Comparison of ENCODE assay signal across 8 mouse cellular contexts in the genomic region with DNA sequence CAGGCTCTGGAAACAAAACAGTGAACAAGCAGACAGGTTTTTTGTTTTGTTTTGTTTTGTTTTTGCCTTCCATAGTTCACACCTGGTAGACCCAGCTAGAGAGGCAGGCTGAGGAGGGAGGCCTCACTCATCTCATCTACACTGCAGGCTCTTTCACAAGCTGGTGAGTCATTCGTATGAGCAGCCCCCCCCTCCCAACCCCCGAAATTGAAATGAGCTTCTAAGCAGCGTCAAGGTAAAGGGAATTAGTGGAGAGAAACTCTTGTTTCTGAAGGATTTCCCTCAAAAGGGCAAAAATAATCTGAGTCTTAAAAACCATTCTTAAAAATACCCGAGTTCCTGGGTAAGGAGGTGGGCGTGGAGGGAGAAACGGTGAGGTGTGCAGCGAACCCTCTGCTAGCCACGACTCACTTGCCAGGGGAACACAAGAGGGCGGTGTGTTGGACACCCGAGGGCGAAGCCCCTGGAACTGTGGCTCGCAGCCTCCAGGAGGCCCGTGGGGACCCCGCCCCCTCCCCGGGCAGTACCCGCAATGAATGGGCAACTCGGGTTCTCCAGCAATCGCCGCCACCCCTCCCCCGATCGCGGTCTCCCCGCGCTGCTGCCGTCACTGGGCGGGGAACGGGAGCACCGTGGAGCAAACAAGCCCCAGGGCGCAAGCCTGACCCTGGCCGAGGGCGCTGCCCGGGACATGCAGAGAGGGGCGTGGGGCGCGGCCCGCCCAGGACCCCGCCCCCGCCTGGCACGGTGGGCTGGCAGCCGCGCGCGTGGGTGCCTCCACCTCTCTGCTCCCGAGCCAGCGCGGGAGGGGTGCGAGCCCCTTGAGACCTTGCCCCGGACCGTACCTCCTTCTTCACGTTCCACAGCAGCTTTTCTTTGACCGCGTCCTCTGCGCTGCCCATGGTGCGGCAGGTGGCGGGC. TPM values are rescaled to one million over a fixed set of nuclear protein-coding genes. Genes with fewer than 3 reads are reported as not detected.
A peak's percentile ranks its signal among the peaks of the same experiment; 100 is the strongest.
DNase-seq lines count a peak whose midpoint lies in the region; ATAC-seq and TF ChIP-seq lines count a peak whose summit lies in the region.

No protein-coding gene starts in this region.

- peak overlapping the region; percentile 76 for H3K4me3 ChIP-seq in brown adipose tissue, adult 24 weeks (ENCODE audit: insufficient read depth, low read depth, low read length)
- H3K4me3 ChIP-seq in forebrain, embryonic 10.5 days = peak overlapping the region; percentile 89
- peak overlapping the region; percentile 93 for H3K4me3 ChIP-seq in heart, embryonic 16.5 days (ENCODE audit: low read length)
- peak overlapping the region; percentile 97 for H3K4me3 ChIP-seq in liver, postnatal 0 days (ENCODE audit: low read depth, low read length)
- peak overlapping the region; percentile 87 for H3K4me3 ChIP-seq in neural tube, embryonic 12.5 days
- peak overlapping the region; percentile 87 for H3K4me3 ChIP-seq in testis, adult 2 months (ENCODE audit: control insufficient read depth, low read depth, low read length)

- no peak for TF ChIP-seq POLR2A in testis, adult 2 months (IDR thresholded peaks at IDR 0.05; ENCODE audit: control insufficient read depth, low read depth, low read length)

- H3K27me3 ChIP-seq in forebrain, embryonic 10.5 days (ENCODE audit: poor library complexity, severe bottlenecking) = no peaks in the 10 kb centered on the region
- H3K27me3 ChIP-seq in heart, embryonic 16.5 days (ENCODE audit: control insufficient read depth, insufficient read depth, low read length) = no peaks in the 10 kb centered on the region
- H3K27me3 ChIP-seq in liver, postnatal 0 days (ENCODE audit: insufficient read depth, low read length) = no peaks in the 10 kb centered on the region
- no peaks in the 10 kb centered on the region for H3K27me3 ChIP-seq in neural tube, embryonic 12.5 days (replicated peaks)
- no peaks in the 10 kb centered on the region for H3K27me3 ChIP-seq in testis, adult 2 months (ENCODE audit: control insufficient read depth, insufficient read depth, low read length)

- peak overlapping the region; percentile 98 for H3K4me2 ChIP-seq in heart, embryonic 16.5 days (ENCODE audit: low read depth, low read length)
- peak overlapping the region; percentile 100 for H3K4me2 ChIP-seq in liver, postnatal 0 days (ENCODE audit: low read depth, low read length)
- H3K4me2 ChIP-seq in neural tube, embryonic 12.5 days (replicated peaks) = peak overlapping the region; percentile 98

- H3K9ac ChIP-seq in heart, embryonic 16.5 days (ENCODE audit: low read length) = peak overlapping the region; percentile 85
- H3K9ac ChIP-seq in liver, postnatal 0 days (replicated peaks) = peak overlapping the region; percentile 89
- peak overlapping the region; percentile 80 for H3K9ac ChIP-seq in neural tube, embryonic 12.5 days

- TF ChIP-seq CTCF in liver, postnatal 0 days (IDR thresholded peaks at IDR 0.05; ENCODE audit: low read depth) = peak; percentile 41
- TF ChIP-seq CTCF in testis, adult 2 months (IDR thresholded peaks at IDR 0.05; ENCODE audit: control insufficient read depth, insufficient read depth, insufficient replicate concordance, low read depth, low read length) = no peak

- WGBS in forebrain, embryonic 10.5 days = 1% methylated on average over 54 of the region's 55 CpGs
- 1% methylated on average over 44 of the region's 55 CpGs for WGBS in heart, embryonic 16.5 days
- WGBS in liver, postnatal 0 days (ENCODE audit: insufficient replicate concordance) = 1% methylated on average over 47 of the region's 55 CpGs
- WGBS in neural tube, embryonic 12.5 days = 1% methylated on average over 55 of the region's 55 CpGs

- H3K9me3 ChIP-seq in forebrain, embryonic 10.5 days = no peaks in the 10 kb centered on the region
- H3K9me3 ChIP-seq in heart, embryonic 16.5 days (replicated peaks; ENCODE audit: control insufficient read depth, low read length) = no peaks in the 10 kb centered on the region
- no peaks in the 10 kb centered on the region for H3K9me3 ChIP-seq in liver, postnatal 0 days (ENCODE audit: low read length)
- no peaks in the 10 kb centered on the region for H3K9me3 ChIP-seq in neural tube, embryonic 12.5 days

- H3K27ac ChIP-seq in brown adipose tissue, adult 24 weeks (replicated peaks; ENCODE audit: low read depth, low read length) = peak overlapping the region; percentile 25; the same call in 1 of the 2 replicates
- peak overlapping the region; percentile 90 for H3K27ac ChIP-seq in forebrain, embryonic 10.5 days
- peak overlapping the region; percentile 88 for H3K27ac ChIP-seq in heart, embryonic 16.5 days (ENCODE audit: low read length)
- peak overlapping the region; percentile 77 for H3K27ac ChIP-seq in liver, postnatal 0 days (ENCODE audit: low read depth)
- H3K27ac ChIP-seq in neural tube, embryonic 12.5 days = peak overlapping the region; percentile 86
- H3K27ac ChIP-seq in testis, adult 2 months (ENCODE audit: control insufficient read depth, insufficient read depth, low read depth, low read length) = peak overlapping the region; percentile 69

- H3K4me1 ChIP-seq in brown adipose tissue, adult 24 weeks (ENCODE audit: control insufficient read depth, insufficient read depth, insufficient read length, low read length) = no peaks in the 10 kb centered on the region
- H3K4me1 ChIP-seq in forebrain, embryonic 10.5 days = peaks cover 44% of the 10 kb centered on the region
- peaks cover 8% of the 10 kb centered on the region for H3K4me1 ChIP-seq in heart, embryonic 16.5 days (ENCODE audit: control insufficient read depth, insufficient read depth, low read length)
- H3K4me1 ChIP-seq in liver, postnatal 0 days (ENCODE audit: insufficient read depth) = peaks cover 5% of the 10 kb centered on the region; the same call in 1 of the 2 replicates
- H3K4me1 ChIP-seq in neural tube, embryonic 12.5 days = peaks cover 16% of the 10 kb centered on the region; the same call in 1 of the 2 replicates
- peaks cover 6% of the 10 kb centered on the region for H3K4me1 ChIP-seq in testis, adult 2 months (ENCODE audit: control insufficient read depth, insufficient read depth, low read length)

- ATAC-seq in heart, embryonic 16.5 days (replicated peaks; ENCODE audit: extremely low read depth, insufficient read depth, low FRiP score) = peak; percentile 39
- peak; percentile 72 for ATAC-seq in liver, postnatal 0 days
- ATAC-seq in neural tube, embryonic 12.5 days (ENCODE audit: low FRiP score, low read depth) = peak; percentile 65

- DNase-seq in CD8-positive naive resting alpha-beta T cell, adult 2 months (ENCODE audit: low read depth in 2 of 2, low spot score in 2 of 2) = peak; percentile 23 to 36
- peak; percentile 60 for DNase-seq in forebrain, embryonic 10.5 days (ENCODE audit: extremely low spot score, low spot score)
- DNase-seq in kidney, postnatal 36 days = peak; percentile 69 to 82
- peak; percentile 78 for DNase-seq in liver, postnatal 0 days

- TF ChIP-seq EP300 in liver, postnatal 0 days (IDR thresholded peaks at IDR 0.05; ENCODE audit: low read depth) = no peak

- H3K36me3 ChIP-seq in forebrain, embryonic 10.5 days (replicated peaks) = peaks cover 32% of the 10 kb centered on the region
- H3K36me3 ChIP-seq in heart, embryonic 16.5 days (ENCODE audit: control insufficient read depth, insufficient read depth) = peaks cover 15% of the 10 kb centered on the region
- peaks cover 13% of the 10 kb centered on the region; the same call in 1 of the 2 replicates for H3K36me3 ChIP-seq in liver, postnatal 0 days (replicated peaks; ENCODE audit: insufficient read depth, low read length)
- H3K36me3 ChIP-seq in neural tube, embryonic 12.5 days = peaks cover 17% of the 10 kb centered on the region
- no peaks in the 10 kb centered on the region for H3K36me3 ChIP-seq in testis, adult 2 months (ENCODE audit: control insufficient read depth, insufficient read depth, low read length)

RNA-seq across cellular contexts. Expression of a gene that starts 0.6 kb away (rescaled TPM):
- polyA plus RNA-seq in brown adipose tissue, adult 24 weeks (2012; ENCODE audit: insufficient read depth, insufficient read length, missing spikeins) = 2.6 and 3.0 TPM in 2 replicates
- polyA plus RNA-seq in forebrain, embryonic 10.5 days (2016; fragmentation: Nextera tagmentation; extraction: Ambion mirVana) = 6.5 and 6.8 TPM in 2 replicates
- polyA plus RNA-seq in heart, embryonic 16.5 days (2015; fragmentation: Nextera tagmentation; extraction: Ambion mirVana) = 4.7 and 4.9 TPM in 2 replicates
- polyA plus RNA-seq in liver, postnatal 0 days (2015; fragmentation: Nextera tagmentation; extraction: Ambion mirVana) = 0.79 and 0.87 TPM in 2 replicates
- polyA plus RNA-seq in neural tube, embryonic 12.5 days (2016; fragmentation: Nextera tagmentation; extraction: Ambion mirVana) = 16.1 and 16.8 TPM in 2 replicates
- polyA plus RNA-seq in testis, adult 2 months (2012; rRNA removed) = 27.9 and 30.7 TPM in 2 replicates

RNA-seq across cellular contexts. Expression of a gene that starts 1.6 kb away (rescaled TPM):
- polyA plus RNA-seq in brown adipose tissue, adult 24 weeks (2012; ENCODE audit: insufficient read depth, insufficient read length, missing spikeins) = 7.0 and 8.4 TPM in 2 replicates
- polyA plus RNA-seq in forebrain, embryonic 10.5 days (2016; fragmentation: Nextera tagmentation; extraction: Ambion mirVana) = 63.0 and 66.1 TPM in 2 replicates
- 24.7 and 25.2 TPM in 2 replicates for polyA plus RNA-seq in heart, embryonic 16.5 days (2015; fragmentation: Nextera tagmentation; extraction: Ambion mirVana)
- 13.4 and 14.7 TPM in 2 replicates for polyA plus RNA-seq in liver, postnatal 0 days (2015; fragmentation: Nextera tagmentation; extraction: Ambion mirVana)
- 35.2 and 38.3 TPM in 2 replicates for polyA plus RNA-seq in neural tube, embryonic 12.5 days (2016; fragmentation: Nextera tagmentation; extraction: Ambion mirVana)
- 14.7 and 15.1 TPM in 2 replicates for polyA plus RNA-seq in testis, adult 2 months (2012; rRNA removed)

RNA-seq across cellular contexts. Expression of a gene that starts 29.4 kb away (rescaled TPM):
- polyA plus RNA-seq in brown adipose tissue, adult 24 weeks (2012; ENCODE audit: insufficient read depth, insufficient read length, missing spikeins) = 4.8 and 6.6 TPM in 2 replicates
- polyA plus RNA-seq in forebrain, embryonic 10.5 days (2016; fragmentation: Nextera tagmentation; extraction: Ambion mirVana) = 18.3 and 18.5 TPM in 2 replicates
- 11.2 and 11.4 TPM in 2 replicates for polyA plus RNA-seq in heart, embryonic 16.5 days (2015; fragmentation: Nextera tagmentation; extraction: Ambion mirVana)
- polyA plus RNA-seq in liver, postnatal 0 days (2015; fragmentation: Nextera tagmentation; extraction: Ambion mirVana) = 4.7 TPM in 2 replicates
- polyA plus RNA-seq in neural tube, embryonic 12.5 days (2016; fragmentation: Nextera tagmentation; extraction: Ambion mirVana) = 21.3 and 21.8 TPM in 2 replicates
- 76.8 and 83.4 TPM in 2 replicates for polyA plus RNA-seq in testis, adult 2 months (2012; rRNA removed)

RNA-seq across cellular contexts. Expression of a gene that starts 29.5 kb away (rescaled TPM):
- 31.1 and 47.4 TPM in 2 replicates for polyA plus RNA-seq in brown adipose tissue, adult 24 weeks (2012; ENCODE audit: insufficient read depth, insufficient read length, missing spikeins)
- polyA plus RNA-seq in forebrain, embryonic 10.5 days (2016; fragmentation: Nextera tagmentation; extraction: Ambion mirVana) = 15.6 and 16.7 TPM in 2 replicates
- polyA plus RNA-seq in heart, embryonic 16.5 days (2015; fragmentation: Nextera tagmentation; extraction: Ambion mirVana) = 20.3 and 22.2 TPM in 2 replicates
- 4.4 and 5.2 TPM in 2 replicates for polyA plus RNA-seq in liver, postnatal 0 days (2015; fragmentation: Nextera tagmentation; extraction: Ambion mirVana)
- polyA plus RNA-seq in neural tube, embryonic 12.5 days (2016; fragmentation: Nextera tagmentation; extraction: Ambion mirVana) = 27.4 and 28.1 TPM in 2 replicates
- polyA plus RNA-seq in testis, adult 2 months (2012; rRNA removed) = 45.3 and 53.3 TPM in 2 replicates

Comparison
In these comparisons a context has a peak if more than half of its experiments do, and no peak if none do; other contexts are left out.
1. Peak in every context shown above with its lines: DNase-seq, ATAC-seq, H3K4me3 ChIP-seq and H3K27ac ChIP-seq.
2. H3K27ac ChIP-seq: peak in every context shown above with its lines; median percentile 90 in forebrain, embryonic 10.5 days; 88 in heart, embryonic 16.5 days; 86 in neural tube, embryonic 12.5 days; 77 in liver, postnatal 0 days; 69 in testis, adult 2 months; 25 in brown adipose tissue, adult 24 weeks.